Mouse (Mus musculus) urinary bladder, adult 18-20 months (tissue): ENCODE measurements around the gene Krt82.
A peak's percentile ranks its signal among the peaks of the same experiment; 100 is the strongest.
"Not testable (repeated sequence)": the region's sequence is repeated elsewhere in the genome, so short reads cannot be mapped to it uniquely, and the experiment has no call there.

Experiments used
- DNase-seq, 2 experiments: peaks; one replicate each; pipeline ENCODE4 v3.0.0; 2022; ENCODE audit warnings: low spot score in 2 of 2, mixed read lengths in 2 of 2

Krt82 gene

GRCm38 (mm10) chr15:101517161-101517560 lies 33.3 kb downstream of the Krt82 start, which contains the start of gene Gm49425:
TSS of gene Gm49425 (minus strand) at chr15:101517261.
- not testable (repeated sequence) for DNase-seq

DNA sequence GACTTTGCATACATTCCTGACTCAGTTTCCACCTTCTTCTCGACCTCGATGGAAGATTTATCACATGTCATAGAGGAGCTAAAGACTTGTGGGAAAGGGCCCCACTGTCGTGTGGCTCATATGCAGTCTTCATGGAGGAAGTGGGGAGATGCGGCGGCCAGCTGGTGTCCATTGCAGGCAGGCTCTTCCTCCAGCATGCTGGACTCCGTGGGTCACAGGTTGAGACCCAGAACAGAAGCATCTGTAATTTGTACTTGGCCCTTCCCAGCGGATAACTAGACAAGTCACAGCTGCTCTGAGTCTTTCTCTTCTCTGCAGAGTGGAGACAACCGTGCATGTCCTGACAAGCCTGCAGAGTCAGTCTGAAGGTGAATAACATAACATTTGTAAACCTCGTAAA lies 42.2 kb downstream of the Krt82 start:
- no peak for DNase-seq

DNA sequence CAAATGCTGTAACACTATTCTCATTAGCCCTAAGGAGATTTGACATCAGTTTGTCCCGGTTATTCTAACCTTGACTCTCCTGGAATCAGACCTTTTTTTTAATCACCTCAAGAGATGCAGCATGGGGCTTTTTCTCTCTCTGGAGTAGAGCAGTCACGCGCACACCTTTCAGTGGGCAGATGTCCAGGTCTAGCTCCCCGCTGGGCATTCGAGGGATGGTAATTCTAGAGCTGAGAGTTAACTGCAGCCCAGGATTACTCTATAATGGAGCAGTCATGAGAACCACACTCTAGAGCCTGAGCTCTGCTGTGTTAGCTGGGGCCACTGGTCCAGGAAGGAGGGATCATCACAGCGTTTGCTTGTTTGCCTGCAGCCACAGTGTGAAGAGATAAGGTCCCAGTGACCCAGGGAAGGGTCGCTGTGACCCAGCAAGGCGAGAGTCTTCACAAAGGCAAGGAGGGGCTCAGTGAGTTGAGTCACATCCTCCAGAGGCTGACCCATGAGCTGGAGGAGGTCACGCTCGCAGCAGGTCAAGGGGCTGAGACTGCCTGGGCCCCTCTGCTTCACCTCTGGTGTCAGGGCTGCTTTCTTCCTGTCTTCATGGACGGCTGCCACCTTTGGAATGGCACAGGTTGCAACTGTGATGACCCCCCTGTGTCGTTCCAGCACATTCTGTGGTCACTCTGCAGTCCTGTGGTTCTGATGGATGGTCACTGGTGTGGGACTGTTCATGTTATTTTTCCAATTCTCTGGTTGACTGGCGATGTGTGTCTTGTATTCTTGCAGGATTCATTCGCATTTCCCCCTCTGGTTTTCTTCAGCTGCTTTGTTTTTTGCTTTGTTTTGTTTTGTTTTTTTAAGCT lies 43.3 kb downstream of the Krt82 start:
- DNase-seq = no peak

- DNase-seq = peak; percentile 22 to 28
Measured at GRCm38 (mm10) chr15:101497181-101497580, 53.3 kb downstream of the Krt82 start.

GRCm38 (mm10) chr15:101495266-101495665 lies 55.2 kb downstream of the Krt82 start:
- DNase-seq = no peak

- no peak for DNase-seq
Measured at GRCm38 (mm10) chr15:101494203-101494602, 56.3 kb downstream of the Krt82 start.

- DNase-seq = no peak
Measured at GRCm38 (mm10) chr15:101493713-101494112, 56.8 kb downstream of the Krt82 start.

DNA sequence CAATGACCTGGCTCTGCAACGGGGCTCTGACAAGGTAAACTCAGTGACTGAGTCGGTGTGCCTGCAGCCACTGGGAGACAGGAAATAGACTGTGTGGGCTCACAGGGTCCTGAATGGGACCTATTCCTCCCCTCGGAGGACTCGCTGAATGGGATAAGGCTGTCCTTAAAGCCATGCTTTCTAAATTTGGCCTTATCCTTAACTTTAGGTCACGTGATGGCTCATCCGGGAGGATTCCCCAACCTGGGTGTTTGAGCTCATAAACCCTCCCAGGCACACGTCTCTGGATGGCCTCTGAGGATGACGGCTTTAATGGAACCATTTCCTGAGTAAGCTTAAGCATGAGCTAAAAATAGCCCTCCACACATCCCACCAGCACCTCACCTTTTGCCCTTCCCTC lies 57.7 kb downstream of the Krt82 start:
- DNase-seq = no peak

DNA sequence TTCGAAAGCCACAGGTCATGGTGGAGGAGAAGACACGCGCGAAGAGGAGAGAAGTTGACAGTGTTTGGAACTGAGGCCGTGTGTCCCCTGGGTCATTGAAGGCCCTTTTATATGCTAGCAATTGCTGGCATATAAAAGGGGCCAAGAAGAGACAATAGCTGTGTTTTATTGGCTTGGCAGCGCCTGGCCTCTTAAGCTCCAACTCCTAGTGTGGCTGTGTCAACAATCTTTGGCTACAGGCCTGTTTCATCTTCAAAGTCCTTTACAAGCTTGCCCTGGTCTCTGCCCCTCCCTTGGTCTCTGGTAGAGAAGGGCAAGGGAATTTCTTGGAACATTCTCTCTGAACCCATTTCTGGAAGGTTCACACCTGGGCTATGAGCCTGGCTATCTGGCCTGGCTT lies 59.0 kb downstream of the Krt82 start, which contains the start of gene Krt83:
Gene Krt83, minus strand, starts transcription at position 82 of the 400 bp plus-strand sequence.
- no peak for DNase-seq
